ENCODE assay signal across 11 mouse cellular contexts in the genomic region with DNA sequence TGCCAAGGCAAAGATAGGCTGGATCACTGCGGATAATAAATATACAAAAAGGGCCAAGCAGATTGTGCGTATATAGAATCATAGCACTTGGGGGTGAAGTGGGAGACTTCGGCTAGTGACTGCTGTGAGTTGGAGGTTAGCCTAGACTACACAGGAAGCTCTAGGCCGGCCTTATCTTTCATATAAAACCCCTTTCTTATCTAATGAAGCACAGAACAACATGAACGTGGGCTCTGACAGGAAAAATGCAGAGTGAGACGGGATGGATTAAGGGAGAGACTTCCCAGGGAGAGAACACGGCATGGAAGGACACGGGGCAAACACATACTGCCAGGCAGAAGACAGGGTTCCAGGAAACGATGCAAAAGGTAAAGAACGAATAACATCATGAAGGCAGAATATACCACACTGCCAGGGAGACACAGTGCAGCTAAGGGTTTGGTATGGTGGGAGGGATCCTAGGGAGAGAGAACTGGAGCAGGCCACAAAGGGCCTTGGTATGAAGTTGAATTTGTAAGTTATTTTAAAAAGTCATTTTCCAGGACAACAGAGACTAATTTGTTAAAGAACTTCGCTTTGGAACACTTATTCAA. TPM values are rescaled to one million over a fixed set of nuclear protein-coding genes. Genes with fewer than 3 reads are reported as not detected.
A peak's percentile ranks its signal among the peaks of the same experiment; 100 is the strongest.
DNase-seq lines count a peak whose midpoint lies in the region; ATAC-seq and TF ChIP-seq lines count a peak whose summit lies in the region.
"Had no signal": no experiment of that assay in that cellular context is flagged by ENCODE, and none has a peak within 500 bp of the region (broad histone marks: within the 10 kb centered on the region; RNA-seq: fewer than 3 reads in every experiment).

No protein-coding gene starts in this region.

- no peak for DNase-seq in kidney, postnatal 36 days
- DNase-seq in G1E (ENCODE audit: low spot score) (peak; percentile 20), MEL-GATA-1-ER (ENCODE audit: extremely low read depth, low read depth) (peak; percentile 32)
- DNase-seq in ovary, postnatal 36 days (ENCODE audit: low spot score): no peak
- DNase-seq: adrenal gland, adult 8-10 months; lung, embryonic 14.5 days; spleen, adult 18-20 months had no signal

- ATAC-seq in kidney, embryonic 15.5 days (replicated peaks; ENCODE audit: low FRiP score): no peak
- ATAC-seq in G1E (ENCODE audit: extremely low read depth, insufficient number of reproducible peaks, low FRiP score, poor library complexity, severe bottlenecking): peak; percentile 67
- 0 out of 2 replicates have a peak, but pooled peaks have one; percentile 46 for ATAC-seq in liver, embryonic 12.5 days
- no peak for ATAC-seq in forebrain, embryonic 15.5 days (replicated peaks)

- peaks cover 71% of the 10 kb centered on the region for H3K36me3 ChIP-seq in kidney, embryonic 15.5 days
- H3K36me3 ChIP-seq in G1E (replicated peaks): peaks cover 87% of the 10 kb centered on the region
- peaks cover 64% of the 10 kb centered on the region for H3K36me3 ChIP-seq in liver, embryonic 12.5 days
- peaks cover 36% of the 10 kb centered on the region for H3K36me3 ChIP-seq in forebrain, embryonic 15.5 days

- H3K4me3 ChIP-seq in kidney, embryonic 15.5 days (replicated peaks): no peak overlapping the region
- no peak overlapping the region; the same call in 1 of the 2 replicates for H3K4me3 ChIP-seq in G1E (ENCODE audit: low read depth, low read length)
- no peak overlapping the region for H3K4me3 ChIP-seq in liver, embryonic 12.5 days
- H3K4me3 ChIP-seq in forebrain, embryonic 15.5 days: no peak overlapping the region

- 81% methylated on average over 11 of the region's 11 CpGs for WGBS in kidney, embryonic 15.5 days
- WGBS in liver, embryonic 12.5 days (ENCODE audit: insufficient replicate concordance): 48% methylated on average over 11 of the region's 11 CpGs
- WGBS in forebrain, embryonic 15.5 days: 87% methylated on average over 11 of the region's 11 CpGs

- no peak for TF ChIP-seq CTCF in G1E (IDR thresholded peaks at IDR 0.05; ENCODE audit: low read depth, low read length)

- peaks cover 46% of the 10 kb centered on the region for H3K4me1 ChIP-seq in kidney, embryonic 15.5 days
- peaks cover 62% of the 10 kb centered on the region for H3K4me1 ChIP-seq in G1E (ENCODE audit: insufficient read depth, low read depth, low read length)
- peaks cover 48% of the 10 kb centered on the region for H3K4me1 ChIP-seq in liver, embryonic 12.5 days
- peaks cover 10% of the 10 kb centered on the region; the same call in 1 of the 2 replicates for H3K4me1 ChIP-seq in forebrain, embryonic 15.5 days

- H3K9me3 ChIP-seq in kidney, embryonic 15.5 days (replicated peaks): no peaks in the 10 kb centered on the region
- no peaks in the 10 kb centered on the region for H3K9me3 ChIP-seq in G1E (replicated peaks)
- no peaks in the 10 kb centered on the region for H3K9me3 ChIP-seq in liver, embryonic 12.5 days (replicated peaks)
- no peaks in the 10 kb centered on the region for H3K9me3 ChIP-seq in forebrain, embryonic 15.5 days

- H3K27ac ChIP-seq in kidney, embryonic 15.5 days: peak overlapping the region; percentile 49; the same call in 1 of the 2 replicates
- H3K27ac ChIP-seq in liver, embryonic 12.5 days: no peak overlapping the region
- H3K27ac ChIP-seq in forebrain, embryonic 15.5 days (replicated peaks): no peak overlapping the region

- H3K9ac ChIP-seq in kidney, embryonic 15.5 days: no peak overlapping the region
- peak overlapping the region; percentile 22; the same call in 1 of the 2 replicates for H3K9ac ChIP-seq in liver, embryonic 12.5 days
- no peak overlapping the region for H3K9ac ChIP-seq in forebrain, embryonic 15.5 days (replicated peaks)
- H3K9ac ChIP-seq: lung, embryonic 14.5 days had no signal

- no peak overlapping the region for H3K4me2 ChIP-seq in kidney, embryonic 15.5 days
- 0 out of 2 replicates have a peak overlapping the region, but pooled peaks have one; percentile 18 for H3K4me2 ChIP-seq in liver, embryonic 12.5 days
- H3K4me2 ChIP-seq in forebrain, embryonic 15.5 days (replicated peaks): no peak overlapping the region
- H3K4me2 ChIP-seq: lung, embryonic 14.5 days; midbrain, embryonic 11.5 days had no signal

- no peaks in the 10 kb centered on the region for H3K27me3 ChIP-seq in kidney, embryonic 15.5 days
- H3K27me3 ChIP-seq in G1E (ENCODE audit: insufficient read depth, low read length): no peaks in the 10 kb centered on the region
- no peaks in the 10 kb centered on the region for H3K27me3 ChIP-seq in liver, embryonic 12.5 days (replicated peaks)
- H3K27me3 ChIP-seq in forebrain, embryonic 15.5 days: no peaks in the 10 kb centered on the region

RNA-seq across cellular contexts. Expression of a gene that starts 14.9 kb away (rescaled TPM):
- 910 and 925 TPM in 2 replicates for polyA plus RNA-seq in kidney, embryonic 15.5 days (2015; fragmentation: Nextera tagmentation; extraction: Ambion mirVana)
- 474 and 507 TPM in 2 replicates for total RNA-seq in G1E (2014; fragmentation: Nextera tagmentation)
- total RNA-seq in G1E (2017): 523 and 553 TPM in 2 replicates
- 104 and 121 TPM in 2 replicates for polyA plus RNA-seq in G1E (2012)
- 395 and 399 TPM in 2 replicates for polyA plus RNA-seq in liver, embryonic 12.5 days (2016; fragmentation: Nextera tagmentation; extraction: Ambion mirVana)
- 640 and 665 TPM in 2 replicates for polyA plus RNA-seq in forebrain, embryonic 15.5 days (2015; fragmentation: Nextera tagmentation; extraction: Ambion mirVana)

RNA-seq across cellular contexts. Expression of a gene that starts 44.6 kb away (rescaled TPM):
- 16.2 and 19.5 TPM in 2 replicates for polyA plus RNA-seq in kidney, embryonic 15.5 days (2015; fragmentation: Nextera tagmentation; extraction: Ambion mirVana)
- total RNA-seq in G1E (2014; fragmentation: Nextera tagmentation): 390 and 393 TPM in 2 replicates
- 57.4 and 64.9 TPM in 2 replicates for total RNA-seq in G1E (2017)
- 10.1 and 11.6 TPM in 2 replicates for polyA plus RNA-seq in G1E (2012)
- 30.1 and 33.3 TPM in 2 replicates for polyA plus RNA-seq in liver, embryonic 12.5 days (2016; fragmentation: Nextera tagmentation; extraction: Ambion mirVana)
- 19.4 and 32.5 TPM in 2 replicates for polyA plus RNA-seq in forebrain, embryonic 15.5 days (2015; fragmentation: Nextera tagmentation; extraction: Ambion mirVana)

Comparison
In these comparisons a context has a peak if more than half of its experiments do, and no peak if none do; other contexts are left out.
1. ATAC-seq: peak in G1E (single experiment) and liver, embryonic 12.5 days (single experiment); none in kidney, embryonic 15.5 days (single experiment) and forebrain, embryonic 15.5 days (single experiment).
2. DNase-seq: peak in G1E (single experiment) and MEL-GATA-1-ER (single experiment); none in kidney, postnatal 36 days (0 of 2) and ovary, postnatal 36 days (single experiment).